Mouse (Mus musculus): ENCODE measurements around the gene Spem2. TPM values are rescaled to one million over a fixed set of nuclear protein-coding genes. Genes with fewer than 3 reads are reported as not detected.

Gene Spem2
- polyA plus RNA-seq, 1 experiment from 2014 or later: not detected

DNA sequence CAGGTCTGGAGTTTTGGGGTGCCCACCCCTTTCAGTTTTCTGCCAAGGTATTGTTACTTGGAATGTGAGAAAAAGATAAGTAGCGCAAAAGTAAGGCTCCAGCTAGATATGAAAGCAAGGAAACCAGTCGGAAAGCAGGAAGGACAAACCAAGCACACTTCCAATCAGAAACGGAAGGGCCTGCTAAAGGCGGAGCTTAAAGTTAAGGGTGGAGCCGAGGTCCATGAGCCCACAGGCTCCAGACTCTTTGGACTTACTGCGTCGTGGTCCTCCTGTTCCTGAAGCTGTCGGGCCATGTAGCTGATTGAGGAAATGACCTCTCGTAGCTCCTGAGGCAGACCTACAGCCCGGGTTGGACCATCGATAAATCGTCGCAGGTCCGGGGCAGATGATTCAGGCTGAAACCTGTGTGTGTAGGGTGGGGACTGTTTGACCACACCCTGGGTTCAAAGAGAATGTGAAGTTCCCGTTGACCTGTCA lies 33.4 kb downstream of the Spem2 start:
- no peak overlapping the region; the same call in 1 of the 2 replicates for H3K4me3 ChIP-seq (ENCODE audit: low read depth, low read length)
- 25% methylated on average over 15 of the region's 15 CpGs for WGBS
- ATAC-seq: peak; percentile 79

DNA sequence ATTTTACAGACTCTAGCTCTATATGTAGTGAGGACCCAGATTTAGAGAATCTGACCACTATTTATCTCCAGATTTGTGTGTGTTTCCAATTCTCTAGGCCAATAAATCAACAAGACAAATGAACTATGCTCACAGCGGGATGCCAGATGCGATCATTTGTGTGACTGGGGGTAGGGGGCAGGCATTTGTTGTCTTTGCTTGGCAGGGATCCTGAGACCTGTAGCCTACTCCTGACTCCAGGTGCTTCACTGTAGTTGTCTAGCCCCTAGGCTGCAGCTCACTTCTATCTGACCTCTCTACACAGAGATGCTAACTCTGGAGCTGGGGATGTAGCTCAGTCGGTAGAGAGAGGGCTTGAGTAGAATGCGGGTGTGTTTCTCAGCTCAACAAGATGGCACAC lies 36.4 kb downstream of the Spem2 start:
- Histone ChIP-seq H3K4me1 (ENCODE audit: insufficient read depth, low read depth, low read length) (peaks cover 4% of the 10 kb centered on the region; the same call in 1 of the 2 replicates), H3K9me3 (ENCODE audit: low read length) (no peaks in the 10 kb centered on the region), H3K4me3 (ENCODE audit: low read depth, low read length) (no peak overlapping the region), H3K4me2 (replicated peaks; ENCODE audit: low read depth, low read length) (no peak overlapping the region), H3K27ac (ENCODE audit: low read length) (no peak overlapping the region), H3K9ac (replicated peaks; ENCODE audit: low read depth) (no peak overlapping the region), H3K27me3 (replicated peaks; ENCODE audit: insufficient read depth, low read length) (no peaks in the 10 kb centered on the region), H3K36me3 (ENCODE audit: insufficient read depth, low read length) (no peaks in the 10 kb centered on the region)
- no peak for DNase-seq (ENCODE audit: low spot score)
- 26% methylated on average over 4 of the region's 4 CpGs for WGBS
- TF ChIP-seq CTCF (IDR thresholded peaks at IDR 0.05) (no peak), EP300 (IDR thresholded peaks at IDR 0.05) (no peak)
- ATAC-seq: no peak

More for the DNA sequence above, 33.4 kb downstream of the Spem2 start:
- H3K4me1 ChIP-seq (ENCODE audit: insufficient read depth, low read depth, low read length): peaks cover 4% of the 10 kb centered on the region; the same call in 1 of the 2 replicates
- peak overlapping the region; percentile 50 for H3K4me2 ChIP-seq (replicated peaks; ENCODE audit: low read depth, low read length)
- no peak overlapping the region for H3K9ac ChIP-seq (replicated peaks; ENCODE audit: low read depth)
- H3K27me3 ChIP-seq (replicated peaks; ENCODE audit: insufficient read depth, low read length): no peaks in the 10 kb centered on the region
- H3K36me3 ChIP-seq (ENCODE audit: insufficient read depth, low read length): no peaks in the 10 kb centered on the region
- no peaks in the 10 kb centered on the region for H3K9me3 ChIP-seq (ENCODE audit: low read length)
- H3K27ac ChIP-seq (ENCODE audit: low read length): no peak overlapping the region
- DNase-seq (ENCODE audit: low spot score): peak; percentile 84
- no peak for TF ChIP-seq CTCF (IDR thresholded peaks at IDR 0.05)
- 0 out of 2 replicates have a peak, but pooled peaks have one; percentile 15 for TF ChIP-seq EP300 (IDR thresholded peaks at IDR 0.05)

DNA sequence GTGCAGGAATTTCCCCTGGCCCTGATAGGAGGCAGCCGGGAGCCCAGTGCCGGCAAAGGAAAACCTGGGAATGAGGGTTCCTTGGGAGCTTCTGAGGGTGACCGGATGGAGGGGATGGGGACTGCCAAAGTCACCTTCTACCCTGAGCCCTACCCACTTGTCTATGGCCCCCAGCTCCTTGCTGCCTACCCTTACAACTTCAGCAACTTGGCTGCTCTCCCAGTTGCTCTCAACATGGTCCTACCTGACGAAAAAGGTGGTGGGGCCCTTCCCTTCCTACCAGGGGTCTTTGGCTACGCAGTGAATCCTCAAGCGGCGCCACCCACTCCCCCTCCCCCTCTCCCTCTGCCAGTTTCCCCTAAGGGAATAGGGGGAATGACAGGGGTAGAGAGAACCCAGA lies 39.3 kb downstream of the Spem2 start:
- Histone ChIP-seq H3K36me3 (ENCODE audit: insufficient read depth, low read length) (no peaks in the 10 kb centered on the region), H3K27ac (ENCODE audit: low read length) (no peak overlapping the region), H3K4me1 (ENCODE audit: insufficient read depth, low read depth, low read length) (no peaks in the 10 kb centered on the region), H3K9ac (replicated peaks; ENCODE audit: low read depth) (no peak overlapping the region), H3K4me2 (replicated peaks; ENCODE audit: low read depth, low read length) (no peak overlapping the region), H3K27me3 (replicated peaks; ENCODE audit: insufficient read depth, low read length) (no peaks in the 10 kb centered on the region), H3K9me3 (ENCODE audit: low read length) (no peaks in the 10 kb centered on the region), H3K4me3 (ENCODE audit: low read depth, low read length) (no peak overlapping the region)
- TF ChIP-seq CTCF (IDR thresholded peaks at IDR 0.05) (no peak), EP300 (IDR thresholded peaks at IDR 0.05) (no peak)
- WGBS: 27% methylated on average over 7 of the region's 7 CpGs
- ATAC-seq (no peak), DNase-seq (ENCODE audit: low spot score) (no peak)

DNA sequence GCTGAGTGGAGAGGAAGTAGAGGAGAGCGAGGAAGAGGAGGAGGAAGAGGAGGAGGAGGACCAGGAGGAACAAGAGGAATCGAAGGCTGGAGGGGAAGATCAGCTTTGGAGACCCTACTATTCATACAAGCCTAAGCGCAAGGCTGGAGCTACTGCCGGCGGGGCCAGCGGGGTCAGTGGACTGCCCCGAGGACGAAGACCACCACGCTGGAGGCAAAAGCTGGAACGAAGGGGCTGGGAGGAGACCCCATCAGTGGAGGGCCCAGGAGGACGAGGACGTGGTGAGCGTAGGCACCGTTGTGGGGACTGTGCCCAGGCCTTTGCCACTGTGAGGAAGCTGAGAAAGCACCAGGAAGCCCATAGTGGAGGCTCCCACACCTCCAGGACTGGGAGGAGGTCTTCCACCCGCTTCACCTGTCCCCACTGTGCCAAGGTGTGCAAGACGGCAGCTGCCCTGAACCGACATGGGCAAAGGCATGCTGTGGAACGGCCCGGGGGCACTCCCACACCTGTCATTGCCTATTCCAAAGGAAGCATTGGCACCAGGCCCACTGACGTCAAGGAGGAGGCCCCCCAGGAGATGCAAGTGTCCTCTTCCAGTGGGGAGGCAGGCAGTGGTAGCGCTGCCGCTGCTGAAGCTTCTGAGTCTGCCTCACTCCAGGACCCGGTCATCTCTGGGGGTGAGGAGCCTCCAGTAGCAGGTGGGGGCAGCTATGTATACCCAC lies 39.8 kb downstream of the Spem2 start:
- H3K9ac ChIP-seq (replicated peaks; ENCODE audit: low read depth): no peak overlapping the region

DNA sequence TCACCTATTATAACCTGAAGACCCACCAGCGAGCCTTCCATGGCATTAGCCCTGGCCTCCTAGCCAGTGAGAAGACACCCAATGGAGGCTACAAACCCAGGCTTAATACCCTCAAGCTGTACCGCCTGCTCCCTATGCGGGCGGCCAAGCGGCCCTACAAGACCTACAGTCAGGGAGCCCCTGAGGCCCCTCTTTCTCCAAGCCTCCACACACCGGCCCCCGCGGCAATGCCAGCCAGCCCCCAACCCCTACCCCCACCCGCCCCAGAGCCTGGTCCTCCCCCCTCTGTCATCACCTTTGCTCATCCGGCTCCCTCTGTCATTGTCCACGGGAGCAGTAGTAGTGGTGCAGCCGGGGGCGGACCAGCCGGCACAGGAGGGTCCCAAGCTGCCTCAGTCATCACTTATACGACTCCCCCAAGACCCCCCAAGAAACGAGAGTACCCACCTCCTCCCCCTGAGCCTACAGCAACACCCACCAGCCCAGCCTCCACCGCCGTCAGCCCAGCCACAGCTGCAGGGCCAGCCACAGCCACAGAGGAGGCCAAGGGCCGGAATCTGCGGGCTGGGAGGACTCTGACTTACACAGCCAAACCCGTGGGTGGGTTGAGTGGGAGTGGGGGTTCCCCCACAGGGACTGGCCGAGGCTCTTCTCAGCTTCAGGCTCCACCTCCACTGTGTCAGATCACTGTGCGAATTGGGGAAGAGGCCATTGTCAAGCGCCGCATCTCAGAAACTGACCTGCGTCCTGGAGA lies 40.6 kb downstream of the Spem2 start:
- no peak for DNase-seq (ENCODE audit: low spot score)
- TF ChIP-seq CTCF (IDR thresholded peaks at IDR 0.05): no peak
- TF ChIP-seq EP300 (IDR thresholded peaks at IDR 0.05): no peak

More for the DNA sequence above, 39.8 kb downstream of the Spem2 start:
- Histone ChIP-seq H3K27me3 (replicated peaks; ENCODE audit: insufficient read depth, low read length) (no peaks in the 10 kb centered on the region), H3K4me1 (ENCODE audit: insufficient read depth, low read depth, low read length) (no peaks in the 10 kb centered on the region), H3K4me3 (ENCODE audit: low read depth, low read length) (no peak overlapping the region), H3K4me2 (replicated peaks; ENCODE audit: low read depth, low read length) (no peak overlapping the region), H3K36me3 (ENCODE audit: insufficient read depth, low read length) (no peaks in the 10 kb centered on the region), H3K9me3 (ENCODE audit: low read length) (no peaks in the 10 kb centered on the region), H3K27ac (ENCODE audit: low read length) (no peak overlapping the region)
- 61% methylated on average over 23 of the region's 23 CpGs for WGBS
- DNase-seq (ENCODE audit: low spot score) (peak; percentile 18), ATAC-seq (peak; percentile 32; the same call in 1 of the 2 replicates)
- TF ChIP-seq EP300 (IDR thresholded peaks at IDR 0.05) (no peak), CTCF (IDR thresholded peaks at IDR 0.05) (no peak)

DNA sequence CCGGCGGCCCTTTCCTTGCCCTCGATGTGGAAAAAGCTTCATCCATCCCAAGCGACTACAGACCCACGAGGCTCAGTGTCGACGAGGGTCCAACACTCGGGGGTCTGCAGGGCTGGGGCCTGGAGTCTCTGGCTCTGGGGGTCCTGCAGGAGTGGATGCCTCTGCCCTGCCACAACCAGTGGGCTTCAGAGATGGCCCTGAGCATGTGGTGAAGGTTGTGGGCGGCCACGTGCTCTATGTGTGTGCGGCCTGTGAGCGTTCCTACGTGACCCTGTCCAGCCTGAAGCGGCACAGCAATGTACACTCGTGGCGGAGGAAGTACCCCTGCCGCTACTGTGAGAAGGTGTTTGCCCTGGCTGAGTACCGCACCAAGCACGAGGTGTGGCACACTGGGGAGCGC lies 41.8 kb downstream of the Spem2 start:
- 82% methylated on average over 20 of the region's 20 CpGs for WGBS
- no peak overlapping the region for H3K4me3 ChIP-seq (ENCODE audit: low read depth, low read length)
- ATAC-seq (no peak), DNase-seq (ENCODE audit: low spot score) (no peak)
- no peaks in the 10 kb centered on the region for H3K9me3 ChIP-seq (ENCODE audit: low read length)
- no peaks in the 10 kb centered on the region for H3K27me3 ChIP-seq (replicated peaks; ENCODE audit: insufficient read depth, low read length)
- no peaks in the 10 kb centered on the region for H3K36me3 ChIP-seq (ENCODE audit: insufficient read depth, low read length)
- H3K4me2 ChIP-seq (replicated peaks; ENCODE audit: low read depth, low read length): no peak overlapping the region
- no peak overlapping the region for H3K27ac ChIP-seq (ENCODE audit: low read length)
- TF ChIP-seq EP300 (IDR thresholded peaks at IDR 0.05): no peak
- no peak for TF ChIP-seq CTCF (IDR thresholded peaks at IDR 0.05)
- H3K9ac ChIP-seq (replicated peaks; ENCODE audit: low read depth): no peak overlapping the region
- no peaks in the 10 kb centered on the region for H3K4me1 ChIP-seq (ENCODE audit: insufficient read depth, low read depth, low read length)

More for the DNA sequence above, 40.6 kb downstream of the Spem2 start:
- 68% methylated on average over 26 of the region's 26 CpGs for WGBS
- no peaks in the 10 kb centered on the region for H3K9me3 ChIP-seq (ENCODE audit: low read length)
- no peak overlapping the region for H3K9ac ChIP-seq (replicated peaks; ENCODE audit: low read depth)
- H3K27me3 ChIP-seq (replicated peaks; ENCODE audit: insufficient read depth, low read length): no peaks in the 10 kb centered on the region
- H3K36me3 ChIP-seq (ENCODE audit: insufficient read depth, low read length): no peaks in the 10 kb centered on the region
- no peak overlapping the region for H3K4me3 ChIP-seq (ENCODE audit: low read depth, low read length)
- H3K4me1 ChIP-seq (ENCODE audit: insufficient read depth, low read depth, low read length): no peaks in the 10 kb centered on the region
- no peak overlapping the region for H3K27ac ChIP-seq (ENCODE audit: low read length)
- peak; percentile 22; the same call in 1 of the 2 replicates for ATAC-seq
- no peak overlapping the region for H3K4me2 ChIP-seq (replicated peaks; ENCODE audit: low read depth, low read length)
